Mouse (Mus musculus) forebrain, embryonic 11.5 days (tissue): Measurements from ENCODE around the gene Def6. TPM values are rescaled to one million over a fixed set of nuclear protein-coding genes. Genes with fewer than 3 reads are reported as not detected.

Experiments used
- ATAC-seq: fragments of 200-750 bp; cut with Nextera tagmentation; replicated peaks from 2 replicates; pipeline ENCODE4 v1.8.0; 2017; ENCODE audit warnings: moderate TSS enrichment; ENCODE audit not compliant: low FRiP score
- DNase-seq: peaks from one replicate; pipeline ENCODE4 v3.0.0-alpha.2; 2017; ENCODE audit warnings: low spot score
- H3K27ac ChIP-seq: fragments of 300-500 bp; sonication (generic); 2 replicates; pipeline ENCODE4 v1.5.1; 2014; ENCODE audit warnings: low read depth, low read length
- H3K27me3 ChIP-seq: fragments of 300-500 bp; sonication (generic); 2 replicates; pipeline ENCODE4 v1.6.1; 2014; ENCODE audit warnings: mild to moderate bottlenecking, low read length, mixed read lengths; ENCODE audit not compliant: control insufficient read depth, insufficient read depth
- H3K36me3 ChIP-seq: fragments of 300-500 bp; sonication (generic); 2 replicates; pipeline ENCODE4 v1.6.1; 2014; ENCODE audit warnings: mild to moderate bottlenecking, low read length, moderate library complexity, mixed read lengths; ENCODE audit not compliant: control insufficient read depth, insufficient read depth
- H3K4me1 ChIP-seq: fragments of 300-500 bp; sonication (generic); replicated peaks from 2 replicates; pipeline ENCODE4 v1.6.1; 2014; ENCODE audit warnings: low read length, mixed read lengths; ENCODE audit not compliant: control insufficient read depth, insufficient read depth
- H3K4me2 ChIP-seq: fragments of 300-500 bp; sonication (generic); 2 replicates; pipeline ENCODE4 v1.6.1; 2014; ENCODE audit warnings: low read depth, mild to moderate bottlenecking, low read length, moderate library complexity, mixed read lengths; ENCODE audit not compliant: severe bottlenecking
- H3K4me3 ChIP-seq: fragments of 300-500 bp; sonication (generic); 2 replicates; pipeline ENCODE4 v1.5.1; 2014; ENCODE audit warnings: low read depth, low read length
- H3K9ac ChIP-seq: fragments of 300-500 bp; sonication (generic); 2 replicates; pipeline ENCODE4 v1.6.1; 2014; ENCODE audit warnings: low read length
- H3K9me3 ChIP-seq: fragments of 300-500 bp; sonication (generic); 2 replicates; pipeline ENCODE4 v1.6.1; 2016; ENCODE audit warnings: low read length, mixed read lengths; ENCODE audit not compliant: control insufficient read depth
- WGBS: fragments of 180-500 bp; shearing (Covaris S2); extraction: QIAGEN DNeasy Blood & Tissue Kit; methylation state at CpG from one replicate; pipeline ENCODE4 v1.1.7; 2014; 5-methylcytosine and 5-hydroxymethylcytosine counted together
- polyA plus RNA-seq: library from polyadenylated mRNA; unstranded; fragments of >200 nt; fragmentation: Nextera tagmentation; extraction: Ambion mirVana; gene quantifications from 2 replicates; pipeline ENCODE4 v1.2.1, GENCODE M21; 2014

Gene Def6
- polyA plus RNA-seq, 1 experiment from 2014 or later, result 2.2 TPM

- H3K9ac ChIP-seq, result peak overlapping the region; percentile 92
- peak overlapping the region; percentile 91 for H3K27ac ChIP-seq
- peaks cover 7% of the 10 kb centered on the region; the same call in 1 of the 2 replicates for H3K4me1 ChIP-seq
- peak overlapping the region; percentile 97 for H3K4me2 ChIP-seq
- no peaks in the 10 kb centered on the region for H3K9me3 ChIP-seq
- H3K36me3 ChIP-seq, result no peaks in the 10 kb centered on the region
- no peak for DNase-seq
- no peaks in the 10 kb centered on the region for H3K27me3 ChIP-seq
- 12% methylated on average over 17 of the region's 22 CpGs for WGBS
- peak; percentile 82 for ATAC-seq
- H3K4me3 ChIP-seq, result peak overlapping the region; percentile 86
These were observed 30.0 kb upstream of the Def6 start for GRCm38 (mm10) chr17:28177540-28178046.

GRCm38 (mm10) chr17:28180331-28180730 is 27.2 kb upstream of the Def6 start:
- no peak overlapping the region for H3K4me2 ChIP-seq
- H3K36me3 ChIP-seq, result no peaks in the 10 kb centered on the region
- ATAC-seq (no peak), DNase-seq (no peak)
- no peak overlapping the region for H3K27ac ChIP-seq
- peaks cover 7% of the 10 kb centered on the region; the same call in 1 of the 2 replicates for H3K4me1 ChIP-seq
- WGBS, result 53% methylated on average over 4 of the region's 4 CpGs
- H3K27me3 ChIP-seq, result no peaks in the 10 kb centered on the region
- no peak overlapping the region for H3K4me3 ChIP-seq
- H3K9ac ChIP-seq, result no peak overlapping the region
- H3K9me3 ChIP-seq, result no peaks in the 10 kb centered on the region

DNA sequence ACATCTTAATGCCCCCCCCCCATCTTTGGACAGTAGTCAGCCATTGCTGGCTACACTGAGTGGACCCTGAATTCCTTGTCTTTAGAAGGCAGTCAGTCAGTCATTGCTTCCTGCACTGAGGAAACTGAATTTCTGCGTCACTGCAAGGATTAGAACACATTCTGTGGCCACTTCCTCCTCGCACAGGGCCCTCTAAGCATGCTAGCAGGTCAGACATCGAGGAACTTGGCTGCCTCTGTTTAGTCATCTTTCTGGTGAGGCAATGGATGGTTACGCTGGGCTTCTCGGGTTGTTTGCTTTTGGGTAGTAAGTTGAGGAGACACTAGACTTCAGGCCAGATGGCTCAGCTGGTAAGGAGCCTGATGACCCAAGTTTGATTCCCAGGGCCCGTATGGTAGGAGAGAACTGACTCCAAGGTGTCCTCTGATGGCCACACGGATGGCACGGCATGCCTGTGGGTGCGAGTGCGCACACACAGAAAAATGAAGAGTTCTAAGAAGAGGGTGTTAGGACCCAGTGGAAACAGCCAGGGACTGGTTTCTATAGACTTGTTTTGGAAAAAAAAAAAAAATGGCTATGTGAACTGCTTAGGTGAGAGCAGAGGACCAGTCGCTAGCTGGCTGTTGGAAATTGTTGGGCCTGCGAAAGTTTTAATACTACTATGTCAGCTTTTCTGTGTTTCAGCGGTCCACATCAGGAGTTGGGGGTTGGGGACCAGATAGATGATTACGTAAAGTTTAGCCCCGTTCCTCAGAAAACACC is 26.6 kb upstream of the Def6 start:
- Histone ChIP-seq H3K9ac (no peak overlapping the region), H3K27ac (no peak overlapping the region), H3K4me1 (peaks cover 7% of the 10 kb centered on the region; the same call in 1 of the 2 replicates), H3K4me3 (no peak overlapping the region), H3K9me3 (no peaks in the 10 kb centered on the region), H3K36me3 (no peaks in the 10 kb centered on the region), H3K4me2 (no peak overlapping the region), H3K27me3 (no peaks in the 10 kb centered on the region)
- DNase-seq, result no peak
- no peak for ATAC-seq
- WGBS, result 87% methylated on average over 15 of the region's 15 CpGs

GRCm38 (mm10) chr17:28184971-28185638 is 22.5 kb upstream of the Def6 start:
- Histone ChIP-seq H3K27ac (no peak overlapping the region), H3K36me3 (peaks cover 3% of the 10 kb centered on the region; the same call in 1 of the 2 replicates), H3K4me2 (no peak overlapping the region), H3K9me3 (no peaks in the 10 kb centered on the region), H3K27me3 (no peaks in the 10 kb centered on the region), H3K9ac (no peak overlapping the region), H3K4me3 (no peak overlapping the region), H3K4me1 (no peaks in the 10 kb centered on the region)
- ATAC-seq (no peak), DNase-seq (no peak)
- WGBS, result 90% methylated on average over 7 of the region's 7 CpGs

- ATAC-seq, result no peak
- no peaks in the 10 kb centered on the region for H3K9me3 ChIP-seq
- no peak overlapping the region for H3K4me2 ChIP-seq
- 89% methylated on average over 5 of the region's 5 CpGs for WGBS
- no peak overlapping the region for H3K27ac ChIP-seq
- H3K4me1 ChIP-seq, result no peaks in the 10 kb centered on the region
- H3K4me3 ChIP-seq, result no peak overlapping the region
- no peak overlapping the region for H3K9ac ChIP-seq
- H3K36me3 ChIP-seq, result peaks cover 7% of the 10 kb centered on the region; the same call in 1 of the 2 replicates
- H3K27me3 ChIP-seq, result no peaks in the 10 kb centered on the region
- DNase-seq, result no peak
These were observed 19.3 kb upstream of the Def6 start for GRCm38 (mm10) chr17:28188313-28188712.

- Histone ChIP-seq H3K9ac (no peak overlapping the region), H3K36me3 (peaks cover 9% of the 10 kb centered on the region; the same call in 1 of the 2 replicates), H3K4me3 (no peak overlapping the region), H3K4me2 (no peak overlapping the region), H3K27me3 (no peaks in the 10 kb centered on the region), H3K9me3 (no peaks in the 10 kb centered on the region), H3K27ac (no peak overlapping the region), H3K4me1 (no peaks in the 10 kb centered on the region)
- WGBS, result 86% methylated on average over 1 of the region's 1 CpGs
- ATAC-seq (no peak), DNase-seq (no peak)
These were observed 14.8 kb upstream of the Def6 start for GRCm38 (mm10) chr17:28192754-28193153.

GRCm38 (mm10) chr17:28193559-28193958 is 14.0 kb upstream of the Def6 start:
- H3K36me3 ChIP-seq, result peaks cover 11% of the 10 kb centered on the region
- H3K9me3 ChIP-seq, result no peaks in the 10 kb centered on the region
- H3K27me3 ChIP-seq, result no peaks in the 10 kb centered on the region
- no peaks in the 10 kb centered on the region for H3K4me1 ChIP-seq
- H3K4me2 ChIP-seq, result no peak overlapping the region
- DNase-seq, result no peak
- H3K4me3 ChIP-seq, result no peak overlapping the region
- WGBS, result 92% methylated on average over 3 of the region's 3 CpGs
- no peak for ATAC-seq
- H3K27ac ChIP-seq, result no peak overlapping the region
- no peak overlapping the region for H3K9ac ChIP-seq

DNA sequence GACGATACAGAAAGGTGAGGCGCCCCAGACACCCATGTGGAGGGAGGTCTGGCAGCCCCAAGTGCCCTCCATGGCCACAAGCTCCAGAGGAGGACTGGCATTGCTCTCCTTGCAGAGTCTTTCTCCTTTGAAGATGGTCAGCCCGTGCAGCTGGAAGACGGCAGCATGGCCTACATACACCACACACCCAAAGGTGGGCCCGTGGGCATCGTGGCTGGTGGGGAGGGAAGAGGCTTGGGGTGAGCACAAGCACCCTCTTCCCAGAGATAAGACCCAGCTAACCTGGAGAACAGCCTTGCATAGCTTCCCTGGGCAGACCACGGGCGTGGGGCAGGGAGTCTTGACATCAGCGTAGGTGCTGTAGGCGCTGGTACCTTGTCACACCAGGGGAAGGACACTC is 12.5 kb upstream of the Def6 start:
- 96% methylated on average over 10 of the region's 10 CpGs for WGBS
- Histone ChIP-seq H3K36me3 (peaks cover 10% of the 10 kb centered on the region), H3K27me3 (no peaks in the 10 kb centered on the region), H3K27ac (no peak overlapping the region), H3K4me3 (no peak overlapping the region), H3K9me3 (no peaks in the 10 kb centered on the region), H3K9ac (no peak overlapping the region), H3K4me2 (no peak overlapping the region), H3K4me1 (no peaks in the 10 kb centered on the region)
- ATAC-seq (no peak), DNase-seq (no peak)
